In the genomic region with DNA sequence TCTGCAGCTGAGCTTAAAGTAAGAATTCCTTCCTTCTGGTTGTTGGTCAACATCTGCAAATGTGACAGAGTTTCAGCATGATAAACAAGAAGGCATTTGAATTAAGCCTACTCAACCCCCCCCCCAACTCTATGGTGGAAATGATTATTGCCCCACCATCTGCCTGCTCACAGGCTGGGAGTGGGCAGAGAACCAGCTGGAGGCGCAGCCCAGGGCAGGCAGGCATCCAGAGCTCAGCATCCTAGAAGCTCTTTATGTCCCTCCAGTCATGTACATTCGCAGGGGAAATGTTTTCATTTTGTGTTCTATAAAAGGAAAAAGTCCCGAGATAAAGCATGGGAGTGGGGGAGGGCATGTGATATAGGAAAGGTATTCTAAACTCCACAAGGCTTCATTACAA, we compare ENCODE assay signal across 12 mouse cellular contexts.
DNase-seq lines count a peak whose midpoint lies in the region; ATAC-seq and TF ChIP-seq lines count a peak whose summit lies in the region.
"Had no signal": no experiment of that assay in that cellular context is flagged by ENCODE, and none has a peak within 500 bp of the region (broad histone marks: within the 10 kb centered on the region; RNA-seq: fewer than 3 reads in every experiment).

No protein-coding gene starts in this region.

- no peak overlapping the region for H3K4me2 ChIP-seq in neural tube, embryonic 15.5 days
- no peak overlapping the region for H3K4me2 ChIP-seq in midbrain, embryonic 15.5 days
- H3K4me2 ChIP-seq: liver, embryonic 15.5 days had no signal

- ATAC-seq in cerebellum, adult (ENCODE audit: insufficient number of reproducible peaks, low FRiP score, low TSS enrichment), result peak; percentile 23; the same call in 1 of the 2 replicates
- ATAC-seq in neural tube, embryonic 15.5 days (ENCODE audit: low FRiP score), result 0 out of 2 replicates have a peak, but pooled peaks have one; percentile 59
- no peak for ATAC-seq in midbrain, embryonic 15.5 days (replicated peaks)

- H3K27me3 ChIP-seq in neural tube, embryonic 15.5 days (replicated peaks), result no peaks in the 10 kb centered on the region
- no peaks in the 10 kb centered on the region for H3K27me3 ChIP-seq in midbrain, embryonic 15.5 days (replicated peaks)
- H3K27me3 ChIP-seq: liver, embryonic 15.5 days; megakaryocyte, embryonic 14.5 days had no signal

- 69% methylated on average over 3 of the region's 3 CpGs for WGBS in neural tube, embryonic 15.5 days
- 81% methylated on average over 3 of the region's 3 CpGs for WGBS in midbrain, embryonic 15.5 days

- no peak overlapping the region for H3K27ac ChIP-seq in layer of hippocampus, adult 2 months
- no peak overlapping the region for H3K27ac ChIP-seq in neural tube, embryonic 15.5 days (replicated peaks)
- no peak overlapping the region for H3K27ac ChIP-seq in midbrain, embryonic 15.5 days
- H3K27ac ChIP-seq: liver, embryonic 15.5 days had no signal

- H3K9ac ChIP-seq in neural tube, embryonic 15.5 days (replicated peaks), result no peak overlapping the region
- H3K9ac ChIP-seq in midbrain, embryonic 15.5 days, result no peak overlapping the region
- H3K9ac ChIP-seq: liver, embryonic 15.5 days had no signal

- no peak for TF ChIP-seq CTCF in layer of hippocampus, adult 2 months (conservative IDR thresholded peaks at IDR 0.05)

- no peak overlapping the region for H3K4me3 ChIP-seq in layer of hippocampus, adult 2 months
- no peak overlapping the region for H3K4me3 ChIP-seq in neural tube, embryonic 15.5 days (replicated peaks)
- H3K4me3 ChIP-seq in midbrain, embryonic 15.5 days, result no peak overlapping the region
- H3K4me3 ChIP-seq: left cerebral cortex, adult 2 months; liver, embryonic 15.5 days; megakaryocyte, embryonic 14.5 days had no signal

- H3K9me3 ChIP-seq in neural tube, embryonic 15.5 days (replicated peaks), result no peaks in the 10 kb centered on the region
- H3K9me3 ChIP-seq in midbrain, embryonic 15.5 days, result no peaks in the 10 kb centered on the region
- H3K9me3 ChIP-seq: liver, embryonic 15.5 days; megakaryocyte, embryonic 14.5 days had no signal

- no peaks in the 10 kb centered on the region for H3K36me3 ChIP-seq in neural tube, embryonic 15.5 days
- no peaks in the 10 kb centered on the region for H3K36me3 ChIP-seq in midbrain, embryonic 15.5 days (replicated peaks)
- H3K36me3 ChIP-seq: liver, embryonic 15.5 days had no signal

- DNase-seq in cerebellum, adult 18-20 months, result peak; percentile 78
- peak; percentile 75 to 76 for DNase-seq in layer of hippocampus, adult 2 months (ENCODE audit: low spot score in 2 of 2)
- no peak for DNase-seq in heart, adult 18-20 months
- DNase-seq in retina, postnatal 1 day, result no peak
- DNase-seq: spleen, adult 18-20 months; thymus, adult 18-20 months had no signal

- H3K4me1 ChIP-seq in neural tube, embryonic 15.5 days, result peaks cover 10% of the 10 kb centered on the region; the same call in 1 of the 2 replicates
- peaks cover 10% of the 10 kb centered on the region for H3K4me1 ChIP-seq in midbrain, embryonic 15.5 days
- H3K4me1 ChIP-seq: liver, embryonic 15.5 days had no signal

Comparison
In these comparisons a context has a peak if more than half of its experiments do, and no peak if none do; other contexts are left out.
1. DNase-seq: peak in cerebellum, adult 18-20 months (2 of 2) and layer of hippocampus, adult 2 months (2 of 2); none in heart, adult 18-20 months (0 of 2) and retina, postnatal 1 day (single experiment).